Mouse (Mus musculus): Measurements from ENCODE around the gene Gm13289. TPM values are rescaled to one million over a fixed set of nuclear protein-coding genes. Genes with fewer than 3 reads are reported as not detected.

The Gm13289 gene
- not detected for total RNA-seq (2023)

DNA sequence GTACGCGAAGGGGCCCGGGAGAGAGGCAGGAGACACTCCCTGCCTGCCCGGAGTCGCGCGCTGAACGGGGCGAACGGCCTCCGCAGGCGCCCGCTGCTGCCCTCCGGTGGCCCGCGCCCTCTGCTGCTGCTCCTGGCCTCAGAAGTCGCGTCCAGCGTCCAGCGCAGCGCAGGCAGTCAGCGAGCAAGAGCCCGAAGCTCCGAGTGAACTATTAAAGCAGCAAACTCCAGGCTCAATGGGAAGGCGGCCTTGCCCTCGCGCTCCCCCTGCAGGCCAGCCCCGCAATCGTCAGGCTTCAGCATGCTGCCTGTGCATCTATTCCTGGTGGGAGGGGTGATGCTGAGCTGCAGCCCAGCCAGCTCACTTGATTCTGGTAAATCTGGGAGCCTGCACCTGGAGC, at the start of gene Gm13289:
TSS of gene Gm13289 (plus strand) at position 301 of the 400 bp plus-strand sequence.

DNA sequence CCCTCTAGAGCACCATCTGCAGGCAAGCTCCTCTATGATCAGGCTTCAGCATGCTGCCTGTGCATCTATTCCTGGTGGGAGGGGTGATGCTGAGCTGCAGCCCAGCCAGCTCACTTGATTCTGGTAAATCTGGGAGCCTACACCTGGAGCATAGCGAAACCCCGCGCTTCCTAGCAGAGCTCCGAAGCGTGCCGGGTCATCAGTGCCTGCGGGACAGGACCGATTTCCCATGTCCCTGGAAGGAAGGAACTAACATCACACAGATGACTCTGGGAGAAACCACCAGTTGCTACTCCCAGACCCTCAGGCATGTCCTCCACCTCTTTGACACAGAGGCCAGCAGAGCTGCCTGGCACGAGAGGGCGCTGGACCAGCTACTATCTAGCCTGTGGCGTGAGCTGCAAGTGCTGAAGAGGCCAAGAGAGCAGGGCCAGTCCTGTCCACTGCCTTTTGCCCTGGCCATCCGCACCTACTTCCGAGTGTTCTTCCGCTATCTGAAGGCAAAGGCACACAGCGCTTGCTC, 21.8 kb upstream of the Gm13289 start, which contains the start of gene Gm13271:
TSS of gene Gm13271 (plus strand) at position 51 of the 523 bp plus-strand sequence.

DNA sequence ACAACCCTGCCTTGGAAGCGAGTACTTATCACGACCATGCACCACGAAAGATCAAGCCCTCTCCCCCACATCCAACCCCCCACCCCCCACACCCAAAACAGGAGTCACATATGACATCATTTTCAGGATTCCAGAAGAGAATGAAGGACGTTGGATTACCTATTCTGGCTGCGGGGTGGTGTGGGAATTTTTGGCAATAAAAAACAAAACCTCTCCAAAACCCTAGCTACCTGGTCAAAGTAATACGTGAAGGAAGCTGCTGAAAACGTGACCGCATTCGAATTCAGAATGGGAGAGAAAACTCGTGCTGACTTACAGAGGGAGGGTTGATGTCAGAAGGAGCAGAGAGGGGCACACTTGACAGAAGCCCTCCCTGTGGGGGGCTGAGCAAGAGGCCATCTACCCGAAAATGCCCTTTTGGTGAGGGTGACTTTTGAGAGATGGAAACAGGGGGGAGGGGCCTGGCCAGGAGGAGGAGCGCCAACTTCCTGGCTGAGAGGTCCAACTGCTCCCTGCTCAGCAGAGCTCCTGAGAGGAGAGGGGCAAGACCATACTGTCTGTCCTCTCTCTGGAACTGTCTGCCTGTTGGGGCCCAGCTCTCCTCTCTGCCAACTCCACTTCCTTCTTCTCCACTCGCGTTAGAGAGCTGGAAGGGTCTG, 17.0 kb upstream of the Gm13289 start, which contains the start of gene Gm13283:
TSS of gene Gm13283 (plus strand) at position 510 of the 659 bp plus-strand sequence.

DNA sequence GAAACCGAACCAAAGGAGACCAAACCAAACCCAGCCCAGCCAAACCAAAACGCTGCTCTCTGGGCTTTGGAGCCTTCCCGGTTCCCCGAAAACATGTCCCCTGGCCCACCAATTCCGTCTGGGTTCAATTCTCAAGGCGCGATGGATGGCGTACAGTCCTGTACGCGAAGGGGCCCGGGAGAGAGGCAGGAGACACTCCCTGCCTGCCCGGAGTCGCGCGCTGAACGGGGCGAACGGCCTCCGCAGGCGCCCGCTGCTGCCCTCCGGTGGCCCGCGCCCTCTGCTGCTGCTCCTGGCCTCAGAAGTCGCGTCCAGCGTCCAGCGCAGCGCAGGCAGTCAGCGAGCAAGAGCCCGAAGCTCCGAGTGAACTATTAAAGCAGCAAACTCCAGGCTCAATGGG, 3.2 kb upstream of the Gm13289 start, which contains the start of gene Gm13290:
TSS of gene Gm13290 (plus strand) at position 301 of the 400 bp plus-strand sequence.

DNA sequence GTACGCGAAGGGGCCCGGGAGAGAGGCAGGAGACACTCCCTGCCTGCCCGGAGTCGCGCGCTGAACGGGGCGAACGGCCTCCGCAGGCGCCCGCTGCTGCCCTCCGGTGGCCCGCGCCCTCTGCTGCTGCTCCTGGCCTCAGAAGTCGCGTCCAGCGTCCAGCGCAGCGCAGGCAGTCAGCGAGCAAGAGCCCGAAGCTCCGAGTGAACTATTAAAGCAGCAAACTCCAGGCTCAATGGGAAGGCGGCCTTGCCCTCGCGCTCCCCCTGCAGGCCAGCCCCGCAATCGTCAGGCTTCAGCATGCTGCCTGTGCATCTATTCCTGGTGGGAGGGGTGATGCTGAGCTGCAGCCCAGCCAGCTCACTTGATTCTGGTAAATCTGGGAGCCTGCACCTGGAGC, 2.8 kb downstream of the Gm13289 start, which contains the start of gene Gm13272:
TSS of gene Gm13272 (plus strand) at position 301 of the 400 bp plus-strand sequence.

DNA sequence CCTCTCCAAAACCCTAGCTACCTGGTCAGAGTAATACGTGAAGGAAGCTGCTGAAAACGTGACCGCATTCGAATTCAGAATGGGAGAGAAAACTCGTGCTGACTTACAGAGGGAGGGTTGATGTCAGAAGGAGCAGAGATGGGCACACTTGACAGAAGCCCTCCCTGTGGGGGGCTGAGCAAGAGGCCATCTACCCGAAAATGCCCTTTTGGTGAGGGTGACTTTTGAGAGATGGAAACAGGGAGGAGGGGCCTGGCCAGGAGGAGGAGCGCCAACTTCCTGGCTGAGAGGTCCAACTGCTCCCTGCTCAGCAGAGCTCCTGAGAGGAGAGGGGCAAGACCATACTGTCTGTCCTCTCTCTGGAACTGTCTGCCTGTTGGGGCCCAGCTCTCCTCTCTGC, 5.1 kb downstream of the Gm13289 start, which contains the start of gene Ifnz:
TSS of gene Ifnz (plus strand) at position 301 of the 400 bp plus-strand sequence.

DNA sequence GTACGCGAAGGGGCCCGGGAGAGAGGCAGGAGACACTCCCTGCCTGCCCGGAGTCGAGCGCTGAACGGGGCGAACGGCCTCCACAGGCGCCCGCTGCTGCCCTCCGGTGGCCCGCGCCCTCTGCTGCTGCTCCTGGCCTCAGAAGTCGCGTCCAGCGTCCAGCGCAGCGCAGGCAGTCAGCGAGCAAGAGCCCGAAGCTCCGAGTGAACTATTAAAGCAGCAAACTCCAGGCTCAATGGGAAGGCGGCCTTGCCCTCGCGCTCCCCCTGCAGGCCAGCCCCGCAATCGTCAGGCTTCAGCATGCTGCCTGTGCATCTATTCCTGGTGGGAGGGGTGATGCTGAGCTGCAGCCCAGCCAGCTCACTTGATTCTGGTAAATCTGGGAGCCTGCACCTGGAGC, 8.7 kb downstream of the Gm13289 start, which contains the start of gene Gm13276:
TSS of gene Gm13276 (plus strand) at position 301 of the 400 bp plus-strand sequence.

DNA sequence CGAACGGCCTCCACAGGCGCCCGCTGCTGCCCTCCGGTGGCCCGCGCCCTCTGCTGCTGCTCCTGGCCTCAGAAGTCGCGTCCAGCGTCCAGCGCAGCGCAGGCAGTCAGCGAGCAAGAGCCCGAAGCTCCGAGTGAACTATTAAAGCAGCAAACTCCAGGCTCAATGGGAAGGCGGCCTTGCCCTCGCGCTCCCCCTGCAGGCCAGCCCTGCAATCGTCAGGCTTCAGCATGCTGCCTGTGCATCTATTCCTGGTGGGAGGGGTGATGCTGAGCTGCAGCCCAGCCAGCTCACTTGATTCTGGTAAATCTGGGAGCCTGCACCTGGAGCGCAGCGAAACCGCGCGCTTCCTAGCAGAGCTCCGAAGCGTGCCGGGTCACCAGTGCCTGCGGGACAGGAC, 11.7 kb downstream of the Gm13289 start, which contains the start of gene Gm13277:
TSS of gene Gm13277 (plus strand) at position 231 of the 400 bp plus-strand sequence.

DNA sequence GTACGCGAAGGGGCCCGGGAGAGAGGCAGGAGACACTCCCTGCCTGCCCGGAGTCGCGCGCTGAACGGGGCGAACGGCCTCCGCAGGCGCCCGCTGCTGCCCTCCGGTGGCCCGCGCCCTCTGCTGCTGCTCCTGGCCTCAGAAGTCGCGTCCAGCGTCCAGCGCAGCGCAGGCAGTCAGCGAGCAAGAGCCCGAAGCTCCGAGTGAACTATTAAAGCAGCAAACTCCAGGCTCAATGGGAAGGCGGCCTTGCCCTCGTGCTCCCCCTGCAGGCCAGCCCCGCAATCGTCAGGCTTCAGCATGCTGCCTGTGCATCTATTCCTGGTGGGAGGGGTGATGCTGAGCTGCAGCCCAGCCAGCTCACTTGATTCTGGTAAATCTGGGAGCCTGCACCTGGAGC, 14.5 kb downstream of the Gm13289 start, which contains the start of gene Gm13278:
TSS of gene Gm13278 (plus strand) at position 301 of the 400 bp plus-strand sequence.

DNA sequence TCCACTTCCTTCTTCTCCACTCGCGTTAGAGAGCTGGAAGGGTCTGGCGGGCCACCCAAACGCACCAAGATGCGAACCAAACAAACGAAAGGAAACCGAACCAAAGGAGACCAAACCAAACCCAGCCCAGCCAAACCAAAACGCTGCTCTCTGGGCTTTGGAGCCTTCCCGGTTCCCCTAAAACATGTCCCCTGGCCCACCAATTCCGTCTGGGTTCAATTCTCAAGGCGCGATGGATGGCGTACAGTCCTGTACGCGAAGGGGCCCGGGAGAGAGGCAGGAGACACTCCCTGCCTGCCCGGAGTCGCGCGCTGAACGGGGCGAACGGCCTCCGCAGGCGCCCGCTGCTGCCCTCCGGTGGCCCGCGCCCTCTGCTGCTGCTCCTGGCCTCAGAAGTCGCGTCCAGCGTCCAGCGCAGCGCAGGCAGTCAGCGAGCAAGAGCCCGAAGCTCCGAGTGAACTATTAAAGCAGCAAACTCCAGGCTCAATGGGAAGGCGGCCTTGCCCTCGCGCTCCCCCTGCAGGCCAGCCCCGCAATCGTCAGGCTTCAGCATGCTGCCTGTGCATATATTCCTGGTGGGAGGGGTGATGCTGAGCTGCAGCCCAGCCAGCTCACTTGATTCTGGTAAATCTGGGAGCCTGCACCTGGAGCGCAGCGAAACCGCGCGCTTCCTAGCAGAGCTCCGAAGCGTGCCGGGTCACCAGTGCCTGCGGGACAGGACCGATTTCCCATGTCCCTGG, 17.4 kb downstream of the Gm13289 start, which contains the start of gene Gm13275:
TSS of gene Gm13275 (plus strand) at position 552 of the 740 bp plus-strand sequence.

DNA sequence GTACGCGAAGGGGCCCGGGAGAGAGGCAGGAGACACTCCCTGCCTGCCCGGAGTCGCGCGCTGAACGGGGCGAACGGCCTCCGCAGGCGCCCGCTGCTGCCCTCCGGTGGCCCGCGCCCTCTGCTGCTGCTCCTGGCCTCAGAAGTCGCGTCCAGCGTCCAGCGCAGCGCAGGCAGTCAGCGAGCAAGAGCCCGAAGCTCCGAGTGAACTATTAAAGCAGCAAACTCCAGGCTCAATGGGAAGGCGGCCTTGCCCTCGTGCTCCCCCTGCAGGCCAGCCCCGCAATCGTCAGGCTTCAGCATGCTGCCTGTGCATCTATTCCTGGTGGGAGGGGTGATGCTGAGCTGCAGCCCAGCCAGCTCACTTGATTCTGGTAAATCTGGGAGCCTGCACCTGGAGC, 20.4 kb downstream of the Gm13289 start, which contains the start of gene Gm13279:
TSS of gene Gm13279 (plus strand) at position 301 of the 400 bp plus-strand sequence.

DNA sequence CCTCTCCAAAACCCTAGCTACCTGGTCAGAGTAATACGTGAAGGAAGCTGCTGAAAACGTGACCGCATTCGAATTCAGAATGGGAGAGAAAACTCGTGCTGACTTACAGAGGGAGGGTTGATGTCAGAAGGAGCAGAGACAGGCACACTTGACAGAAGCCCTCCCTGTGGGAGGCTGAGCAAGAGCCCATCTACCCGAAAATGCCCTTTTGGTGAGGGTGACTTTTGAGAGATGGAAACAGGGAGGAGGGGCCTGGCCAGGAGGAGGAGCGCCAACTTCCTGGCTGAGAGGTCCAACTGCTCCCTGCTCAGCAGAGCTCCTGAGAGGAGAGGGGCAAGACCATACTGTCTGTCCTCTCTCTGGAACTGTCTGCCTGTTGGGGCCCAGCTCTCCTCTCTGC, 22.6 kb downstream of the Gm13289 start, which contains the start of gene Gm13285:
TSS of gene Gm13285 (plus strand) at position 301 of the 400 bp plus-strand sequence.

DNA sequence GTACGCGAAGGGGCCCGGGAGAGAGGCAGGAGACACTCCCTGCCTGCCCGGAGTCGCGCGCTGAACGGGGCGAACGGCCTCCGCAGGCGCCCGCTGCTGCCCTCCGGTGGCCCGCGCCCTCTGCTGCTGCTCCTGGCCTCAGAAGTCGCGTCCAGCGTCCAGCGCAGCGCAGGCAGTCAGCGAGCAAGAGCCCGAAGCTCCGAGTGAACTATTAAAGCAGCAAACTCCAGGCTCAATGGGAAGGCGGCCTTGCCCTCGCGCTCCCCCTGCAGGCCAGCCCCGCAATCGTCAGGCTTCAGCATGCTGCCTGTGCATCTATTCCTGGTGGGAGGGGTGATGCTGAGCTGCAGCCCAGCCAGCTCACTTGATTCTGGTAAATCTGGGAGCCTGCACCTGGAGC, 26.2 kb downstream of the Gm13289 start, which contains the start of gene Gm13287:
TSS of gene Gm13287 (plus strand) at position 301 of the 400 bp plus-strand sequence.

DNA sequence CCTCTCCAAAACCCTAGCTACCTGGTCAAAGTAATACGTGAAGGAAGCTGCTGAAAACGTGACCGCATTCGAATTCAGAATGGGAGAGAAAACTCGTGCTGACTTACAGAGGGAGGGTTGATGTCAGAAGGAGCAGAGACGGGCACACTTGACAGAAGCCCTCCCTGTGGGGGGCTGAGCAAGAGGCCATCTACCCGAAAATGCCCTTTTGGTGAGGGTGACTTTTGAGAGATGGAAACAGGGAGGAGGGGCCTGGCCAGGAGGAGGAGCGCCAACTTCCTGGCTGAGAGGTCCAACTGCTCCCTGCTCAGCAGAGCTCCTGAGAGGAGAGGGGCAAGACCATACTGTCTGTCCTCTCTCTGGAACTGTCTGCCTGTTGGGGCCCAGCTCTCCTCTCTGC, 28.5 kb downstream of the Gm13289 start, which contains the start of gene Gm13288:
TSS of gene Gm13288 (plus strand) at position 301 of the 400 bp plus-strand sequence.

DNA sequence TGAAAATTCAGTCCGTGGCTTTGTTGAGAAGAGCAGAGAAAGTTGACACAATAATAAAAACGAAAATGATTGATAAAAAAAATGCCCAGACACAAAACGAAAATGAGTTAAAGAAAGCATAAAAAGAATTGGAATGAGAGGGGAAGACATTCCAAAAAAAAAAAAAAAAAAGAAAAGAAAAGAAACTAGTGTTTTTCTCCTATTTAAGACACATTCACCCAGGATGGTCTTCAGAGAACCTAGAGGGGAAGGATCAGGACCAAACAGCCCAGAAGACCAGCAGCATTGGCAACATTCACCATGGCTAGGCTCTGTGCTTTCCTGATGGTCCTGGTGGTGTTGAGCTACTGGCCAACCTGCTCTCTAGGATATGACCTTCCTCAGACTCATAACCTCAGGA, 39.2 kb downstream of the Gm13289 start, which contains the start of gene Ifna7:
TSS of gene Ifna7 (plus strand) at position 301 of the 400 bp plus-strand sequence.

DNA sequence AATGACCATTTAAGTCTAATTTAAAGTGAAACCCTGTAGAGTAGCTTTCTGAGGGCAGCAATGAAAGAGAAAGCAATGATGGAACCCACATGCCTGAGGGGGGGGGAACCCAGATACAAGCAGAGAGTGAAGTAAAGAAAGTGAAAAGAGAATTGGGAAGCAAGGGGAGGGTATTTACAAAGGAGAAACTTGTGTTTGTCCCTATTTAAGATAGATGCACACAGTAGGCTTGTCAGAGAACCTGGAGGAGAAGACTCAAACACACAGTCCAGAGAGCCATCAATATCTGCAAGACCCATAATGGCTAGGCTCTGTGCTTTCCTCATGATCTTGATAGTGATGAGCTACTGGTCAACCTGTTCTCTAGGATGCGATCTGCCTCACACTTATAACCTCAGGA, 42.9 kb downstream of the Gm13289 start, which contains the start of gene Ifna11:
TSS of gene Ifna11 (plus strand) at position 301 of the 400 bp plus-strand sequence.

Other genes starting within 250 kb of the Gm13289 start
- not detected for gene Ifna15, start 218.7 kb upstream of the Gm13289 start, total RNA-seq (2023)
- not detected for gene Ifna14, start 205.1 kb upstream of the Gm13289 start, total RNA-seq (2023)
- not detected for gene Ifna9, start 184.5 kb upstream of the Gm13289 start, total RNA-seq (2023)
- not detected for gene Ifna12, start 173.5 kb upstream of the Gm13289 start, total RNA-seq (2023)
- gene C87499, start 142.5 kb upstream of the Gm13289 start, total RNA-seq (2023), result not detected
- gene Ifna13, start 132.5 kb upstream of the Gm13289 start, total RNA-seq (2023), result not detected
- not detected for gene Ifna16, start 100.0 kb upstream of the Gm13289 start, total RNA-seq (2023)
- not detected for gene Ifna2, start 93.0 kb upstream of the Gm13289 start, total RNA-seq (2023)
- not detected for gene Ifnab, start 85.6 kb upstream of the Gm13289 start, total RNA-seq (2023)
- under 1 TPM; 0.37 to 0.58 TPM for gene Gm26566, start 55.1 kb upstream of the Gm13289 start, total RNA-seq (2023)
- gene Klhl9, start 54.5 kb upstream of the Gm13289 start, total RNA-seq (2023), result 10 to 100 TPM; 49.2 to 57.1 TPM
- gene Gm13271, start 22.1 kb upstream of the Gm13289 start, total RNA-seq (2023), result not detected
- gene Gm13283, start 16.8 kb upstream of the Gm13289 start, total RNA-seq (2023), result not detected
- gene Gm13290, start 3.1 kb upstream of the Gm13289 start, total RNA-seq (2023), result under 1 TPM in 1 of 2 experiments, not detected in 1; 0.38 TPM
- gene Gm13272, start 2.9 kb downstream of the Gm13289 start, total RNA-seq (2023), result not detected
- gene Ifnz, start 5.2 kb downstream of the Gm13289 start, total RNA-seq (2023), result not detected
- not detected for gene Gm13276, start 8.8 kb downstream of the Gm13289 start, total RNA-seq (2023)
- gene Gm13277, start 11.7 kb downstream of the Gm13289 start, total RNA-seq (2023), result not detected
- gene Gm13278, start 14.6 kb downstream of the Gm13289 start, total RNA-seq (2023), result not detected
- gene Gm13275, start 17.6 kb downstream of the Gm13289 start, total RNA-seq (2023), result not detected
- not detected for gene Gm13279, start 20.5 kb downstream of the Gm13289 start, total RNA-seq (2023)
- under 1 TPM in 1 of 2 experiments, not detected in 1; 0.36 TPM for gene Gm13285, start 22.7 kb downstream of the Gm13289 start, total RNA-seq (2023)
- not detected for gene Gm13287, start 26.3 kb downstream of the Gm13289 start, total RNA-seq (2023)
- not detected for gene Gm13288, start 28.6 kb downstream of the Gm13289 start, total RNA-seq (2023)
- gene Ifna7, start 39.3 kb downstream of the Gm13289 start, total RNA-seq (2023), result not detected
- not detected for gene Ifna11, start 43.0 kb downstream of the Gm13289 start, total RNA-seq (2023)
- not detected for gene Ifna6, start 50.5 kb downstream of the Gm13289 start, total RNA-seq (2023)
- not detected for gene Ifna5, start 58.6 kb downstream of the Gm13289 start, total RNA-seq (2023)
- gene Ifna4, start 64.9 kb downstream of the Gm13289 start, total RNA-seq (2023), result not detected
- not detected for gene Ifna1, start 73.2 kb downstream of the Gm13289 start, total RNA-seq (2023)
- not detected for gene Ifne, start 103.3 kb downstream of the Gm13289 start, total RNA-seq (2023)

Data from neutrophil, adult 59 days (primary cell).